Mouse (Mus musculus) lung, adult 2 months (tissue): Measurements from ENCODE around the gene Crcp.

Experiments
- CTCF ChIP-seq: fragments of 200-500 bp; IDR thresholded peaks from 2 replicates; pipeline ENCODE4 v1.5.1; 2011; ENCODE audit warnings: mild to moderate bottlenecking, low read length, control low read depth; ENCODE audit not compliant: insufficient read depth
- POLR2A ChIP-seq: fragments of 200-500 bp; IDR thresholded peaks from 2 replicates; pipeline ENCODE4 v1.6.1; 2011; ENCODE audit warnings: low read depth, mild to moderate bottlenecking, control low read depth, low read length, borderline replicate concordance; ENCODE audit errors: extremely low read depth

DNA sequence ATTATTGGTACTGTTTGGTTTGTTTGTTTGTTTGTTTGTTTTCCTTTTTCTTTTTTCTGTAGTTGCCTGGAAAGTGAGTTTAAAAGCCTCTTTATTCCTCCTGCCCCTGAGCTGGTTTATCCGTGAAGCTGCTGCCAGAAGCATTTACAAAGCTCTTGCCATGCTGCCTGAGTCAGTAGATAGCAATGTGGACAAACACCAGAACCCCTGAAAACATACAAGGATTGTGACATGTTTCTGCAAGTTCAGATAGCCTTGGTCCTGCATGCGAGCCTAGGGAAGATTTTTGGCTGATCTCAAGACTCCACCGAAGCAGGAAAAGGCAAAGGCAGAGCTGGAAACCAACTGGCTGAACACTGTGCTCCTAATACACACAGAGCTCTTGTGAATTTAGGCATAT is 80.3 kb downstream of the Crcp start:
- TF ChIP-seq CTCF: no peak
- no peak for TF ChIP-seq POLR2A
